19 mouse cellular contexts compared by ENCODE assay signal in the genomic region with DNA sequence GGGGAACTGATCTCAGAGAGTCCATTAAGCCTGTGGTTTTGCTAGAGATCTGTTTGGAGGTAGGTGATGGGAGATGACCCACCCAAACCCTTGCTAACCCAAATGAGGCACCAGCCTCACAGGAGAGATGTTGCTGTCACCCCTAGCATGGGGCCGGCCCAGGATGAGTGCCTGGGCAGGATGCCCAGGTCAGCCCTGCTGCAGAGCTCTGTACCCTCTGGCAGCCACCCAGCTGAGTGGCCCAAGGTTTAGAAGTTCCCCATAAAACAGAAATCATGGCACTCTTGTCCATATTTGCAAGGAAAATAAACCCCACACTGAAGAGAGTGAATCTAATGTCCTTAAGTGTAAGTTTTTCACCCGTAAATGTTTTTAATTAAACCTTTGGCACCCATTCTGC.
DNase-seq lines count a peak whose midpoint lies in the region; ATAC-seq lines count a peak whose summit lies in the region.
"Had no signal": no experiment of that assay in that cellular context is flagged by ENCODE, and none has a peak within 500 bp of the region (broad histone marks: within the 10 kb centered on the region; RNA-seq: fewer than 3 reads in every experiment).

No protein-coding gene starts in this region.

- H3K27me3 ChIP-seq in heart, embryonic 10.5 days (ENCODE audit: insufficient read depth, poor library complexity, severe bottlenecking): peaks cover 26% of the 10 kb centered on the region; the same call in 1 of the 2 replicates
- 0 out of 2 replicates have a peak, but pooled peaks cover 4% of the 10 kb centered on the region for H3K27me3 ChIP-seq in hindbrain, embryonic 10.5 days (ENCODE audit: insufficient read depth, poor library complexity, severe bottlenecking)
- H3K27me3 ChIP-seq: hindbrain, embryonic 13.5 days had no signal

- no peak overlapping the region for H3K27ac ChIP-seq in heart, embryonic 10.5 days
- H3K27ac ChIP-seq in hindbrain, embryonic 10.5 days: no peak overlapping the region
- H3K27ac ChIP-seq: heart, embryonic 13.5 days; hindbrain, embryonic 13.5 days; kidney, postnatal 0 days; left cerebral cortex, adult 2 months; limb, embryonic 13.5 days; liver, embryonic 14.5 days; midbrain, embryonic 13.5 days had no signal

- no peaks in the 10 kb centered on the region for H3K9me3 ChIP-seq in heart, embryonic 10.5 days
- H3K9me3 ChIP-seq in hindbrain, embryonic 10.5 days: no peaks in the 10 kb centered on the region
- H3K9me3 ChIP-seq: heart, embryonic 13.5 days; hindbrain, embryonic 13.5 days; limb, embryonic 13.5 days; midbrain, embryonic 13.5 days had no signal

- no peaks in the 10 kb centered on the region for H3K36me3 ChIP-seq in heart, embryonic 10.5 days
- no peaks in the 10 kb centered on the region for H3K36me3 ChIP-seq in hindbrain, embryonic 10.5 days
- H3K36me3 ChIP-seq: heart, embryonic 13.5 days; hindbrain, embryonic 13.5 days; limb, embryonic 13.5 days; midbrain, embryonic 13.5 days had no signal

- peak; percentile 35; the same call in 1 of the 2 replicates for ATAC-seq in common myeloid progenitor, adult 5-6 weeks (replicated peaks; ENCODE audit: low read depth, poor library complexity, severe bottlenecking)
- ATAC-seq: intestine, embryonic 16.5 days; midbrain, embryonic 13.5 days had no signal

- H3K4me1 ChIP-seq in heart, embryonic 10.5 days: peaks cover 2% of the 10 kb centered on the region; the same call in 1 of the 2 replicates
- H3K4me1 ChIP-seq in hindbrain, embryonic 10.5 days (replicated peaks): no peaks in the 10 kb centered on the region; the same call in 1 of the 2 replicates
- H3K4me1 ChIP-seq: heart, embryonic 13.5 days; hindbrain, embryonic 13.5 days; midbrain, embryonic 13.5 days had no signal

- 89% methylated on average over 2 of the region's 2 CpGs for WGBS in heart, embryonic 10.5 days
- 93% methylated on average over 2 of the region's 2 CpGs for WGBS in hindbrain, embryonic 10.5 days

- no peak overlapping the region for H3K4me3 ChIP-seq in heart, embryonic 10.5 days
- H3K4me3 ChIP-seq in hindbrain, embryonic 10.5 days: no peak overlapping the region
- H3K4me3 ChIP-seq: heart, embryonic 13.5 days; hindbrain, embryonic 13.5 days; left cerebral cortex, adult 2 months; limb, embryonic 13.5 days; midbrain, embryonic 13.5 days had no signal

- peak; percentile 60 to 71 for DNase-seq in cerebellum, postnatal 10 days
- DNase-seq in cerebellum, adult 8-10 months: no peak
- peak; percentile 65 for DNase-seq in heart, postnatal 4 days
- no peak for DNase-seq in heart, embryonic 10.5 days (ENCODE audit: low spot score)
- DNase-seq in adrenal gland, adult (ENCODE audit: inconsistent age in 2 of 2, low spot score in 1 of 2): peak; percentile 86 to 90
- DNase-seq in right cerebral cortex, adult 2 months (ENCODE audit: low spot score in 2 of 2): no peak
- no peak for DNase-seq in hindbrain, embryonic 10.5 days (ENCODE audit: low spot score)
- DNase-seq: cerebellum, adult 18-20 months; embryo, embryonic 11 days; gastrocnemius, postnatal 36 days had no signal

Comparison
In these comparisons a context has a peak if more than half of its experiments do, and no peak if none do; other contexts are left out.
1. DNase-seq: peak in cerebellum, postnatal 10 days (2 of 2), heart, postnatal 4 days (single experiment) and adrenal gland, adult (2 of 2); none in cerebellum, adult 8-10 months (single experiment), heart, embryonic 10.5 days (single experiment), right cerebral cortex, adult 2 months (0 of 2) and hindbrain, embryonic 10.5 days (single experiment).